Mouse (Mus musculus): ENCODE data around the gene Myh7b.
"Not testable (repeated sequence)": the region's sequence is repeated elsewhere in the genome, so short reads cannot be mapped to it uniquely, and the experiment has no call there.

Gene Myh7b

GRCm38 (mm10) chr2:155604560-155605235, 6.3 kb upstream of the Myh7b start:
- ATAC-seq (ENCODE audit: low TSS enrichment): no peak

- not testable (repeated sequence) for ATAC-seq (ENCODE audit: low TSS enrichment)
Observed at GRCm38 (mm10) chr2:155605236-155605589, 5.8 kb upstream of the Myh7b start.

- ATAC-seq (ENCODE audit: low TSS enrichment): peak; percentile 62
Observed at GRCm38 (mm10) chr2:155606360-155606759, 4.7 kb upstream of the Myh7b start.

GRCm38 (mm10) chr2:155611834-155612550, 980 bp downstream of the Myh7b start:
- ATAC-seq (ENCODE audit: low TSS enrichment): no peak

GRCm38 (mm10) chr2:155613326-155613755, 2.3 kb downstream of the Myh7b start:
- ATAC-seq (ENCODE audit: low TSS enrichment): peak; percentile 89

- no peak for ATAC-seq (ENCODE audit: low TSS enrichment)
Observed at GRCm38 (mm10) chr2:155613953-155614352, 2.9 kb downstream of the Myh7b start.

GRCm38 (mm10) chr2:155616971-155617370, 6.0 kb downstream of the Myh7b start:
- ATAC-seq (ENCODE audit: low TSS enrichment): no peak

- peak; percentile 75 for ATAC-seq (ENCODE audit: low TSS enrichment)
Observed at GRCm38 (mm10) chr2:155619817-155620216, 8.8 kb downstream of the Myh7b start.

- no peak for ATAC-seq (ENCODE audit: low TSS enrichment)
Observed at GRCm38 (mm10) chr2:155622606-155623005, 11.6 kb downstream of the Myh7b start.

GRCm38 (mm10) chr2:155623996-155624395, 13.0 kb downstream of the Myh7b start:
- ATAC-seq (ENCODE audit: low TSS enrichment): no peak

- peak; percentile 29 for ATAC-seq (ENCODE audit: low TSS enrichment)
Observed at GRCm38 (mm10) chr2:155624730-155625129, 13.7 kb downstream of the Myh7b start.

GRCm38 (mm10) chr2:155626277-155626676, 15.3 kb downstream of the Myh7b start:
- ATAC-seq (ENCODE audit: low TSS enrichment): no peak

- no peak; the same call in 1 of the 2 replicates for ATAC-seq (ENCODE audit: low TSS enrichment)
Observed at GRCm38 (mm10) chr2:155627030-155627738, 16.2 kb downstream of the Myh7b start.

GRCm38 (mm10) chr2:155628112-155628511, 17.1 kb downstream of the Myh7b start:
- ATAC-seq (ENCODE audit: low TSS enrichment): no peak

- no peak for ATAC-seq (ENCODE audit: low TSS enrichment)
Observed at GRCm38 (mm10) chr2:155628519-155628918, 17.5 kb downstream of the Myh7b start.

- peak; percentile 47 for ATAC-seq (ENCODE audit: low TSS enrichment)
Observed at GRCm38 (mm10) chr2:155629231-155629661, 18.2 kb downstream of the Myh7b start.

GRCm38 (mm10) chr2:155630153-155630552, 19.1 kb downstream of the Myh7b start:
- ATAC-seq (ENCODE audit: low TSS enrichment): no peak

GRCm38 (mm10) chr2:155630590-155631416, 19.8 kb downstream of the Myh7b start:
- no peak for ATAC-seq (ENCODE audit: low TSS enrichment)

- no peak for ATAC-seq (ENCODE audit: low TSS enrichment)
Observed at GRCm38 (mm10) chr2:155632138-155632936, 21.3 kb downstream of the Myh7b start.

- ATAC-seq (ENCODE audit: low TSS enrichment): no peak
Observed at GRCm38 (mm10) chr2:155633121-155633520, 22.1 kb downstream of the Myh7b start.

GRCm38 (mm10) chr2:155633731-155634130, 22.7 kb downstream of the Myh7b start:
- ATAC-seq (ENCODE audit: low TSS enrichment): no peak
